Mouse (Mus musculus) gonadal fat pad, adult 2 months (tissue): ENCODE results near the gene Atp6v1b1. TPM values are rescaled to one million over a fixed set of nuclear protein-coding genes. Genes with fewer than 3 reads are reported as not detected.

Experiments used
- DNase-seq: peaks from one replicate; pipeline ENCODE4 v3.0.0-alpha.2; 2012; ENCODE audit warnings: low read depth
- polyA plus RNA-seq: library from polyadenylated mRNA; depleted of rRNA; stranded (reverse); fragments of >200 nt; gene quantifications from 2 replicates; pipeline ENCODE4 v1.2.3, GENCODE M21; 2012; rRNA removed

Gene Atp6v1b1
- 8.9 and 10.4 TPM in 2 replicates for polyA plus RNA-seq

GRCm38 (mm10) chr6:83742761-83743160, at the start of gene Atp6v1b1:
Gene Atp6v1b1 (plus strand): TSS chr6:83742990.
- no peak for DNase-seq

DNA sequence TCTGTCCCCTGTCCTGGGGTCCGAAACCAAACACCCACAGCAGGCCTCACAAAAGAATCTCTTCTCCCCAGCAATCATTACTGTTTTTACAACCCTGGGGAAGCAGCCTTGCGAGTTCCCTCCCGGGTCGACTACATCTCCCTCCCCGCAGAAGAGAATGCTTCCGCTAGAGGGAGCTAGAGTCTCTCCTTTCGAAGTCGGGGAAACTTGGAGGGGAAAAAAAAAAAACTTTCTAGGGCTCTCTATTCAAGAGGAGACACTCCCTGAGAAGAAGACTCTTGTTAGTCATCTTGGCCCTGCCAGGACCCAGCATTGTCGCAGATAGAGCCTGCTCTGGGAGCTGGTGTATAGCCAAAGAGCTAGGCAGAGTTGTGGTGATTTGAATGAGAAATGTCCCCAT, 49.0 kb upstream of the Atp6v1b1 start:
- no peak for DNase-seq

GRCm38 (mm10) chr6:83695731-83696130, 47.1 kb upstream of the Atp6v1b1 start:
- no peak for DNase-seq

- no peak for DNase-seq
These were observed 46.1 kb upstream of the Atp6v1b1 start for GRCm38 (mm10) chr6:83696684-83697083.

DNA sequence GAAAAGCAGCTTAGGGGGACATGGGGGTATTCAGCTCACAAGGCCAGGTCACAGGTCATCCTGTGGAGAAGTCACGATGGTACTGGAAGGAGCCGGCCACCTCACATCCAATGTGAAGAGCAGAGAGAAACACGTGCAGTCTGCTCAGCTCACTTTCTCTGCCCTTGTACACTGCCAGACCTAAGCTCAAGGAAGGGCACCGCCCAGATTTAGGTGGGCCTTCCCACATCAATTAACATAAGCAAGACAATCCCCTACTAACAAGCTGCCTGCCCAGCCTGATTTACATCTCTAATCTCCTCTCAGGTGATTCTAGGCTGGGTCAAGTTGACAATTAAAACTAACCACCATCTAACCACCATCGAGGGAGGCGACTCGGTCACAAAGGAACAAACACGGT, 44.9 kb upstream of the Atp6v1b1 start:
- DNase-seq: no peak

GRCm38 (mm10) chr6:83699971-83700370, 42.8 kb upstream of the Atp6v1b1 start:
- DNase-seq: no peak

- DNase-seq: no peak
These were observed 41.8 kb upstream of the Atp6v1b1 start for GRCm38 (mm10) chr6:83701001-83701400.

- no peak for DNase-seq
These were observed 40.4 kb upstream of the Atp6v1b1 start for GRCm38 (mm10) chr6:83702146-83702999.

DNA sequence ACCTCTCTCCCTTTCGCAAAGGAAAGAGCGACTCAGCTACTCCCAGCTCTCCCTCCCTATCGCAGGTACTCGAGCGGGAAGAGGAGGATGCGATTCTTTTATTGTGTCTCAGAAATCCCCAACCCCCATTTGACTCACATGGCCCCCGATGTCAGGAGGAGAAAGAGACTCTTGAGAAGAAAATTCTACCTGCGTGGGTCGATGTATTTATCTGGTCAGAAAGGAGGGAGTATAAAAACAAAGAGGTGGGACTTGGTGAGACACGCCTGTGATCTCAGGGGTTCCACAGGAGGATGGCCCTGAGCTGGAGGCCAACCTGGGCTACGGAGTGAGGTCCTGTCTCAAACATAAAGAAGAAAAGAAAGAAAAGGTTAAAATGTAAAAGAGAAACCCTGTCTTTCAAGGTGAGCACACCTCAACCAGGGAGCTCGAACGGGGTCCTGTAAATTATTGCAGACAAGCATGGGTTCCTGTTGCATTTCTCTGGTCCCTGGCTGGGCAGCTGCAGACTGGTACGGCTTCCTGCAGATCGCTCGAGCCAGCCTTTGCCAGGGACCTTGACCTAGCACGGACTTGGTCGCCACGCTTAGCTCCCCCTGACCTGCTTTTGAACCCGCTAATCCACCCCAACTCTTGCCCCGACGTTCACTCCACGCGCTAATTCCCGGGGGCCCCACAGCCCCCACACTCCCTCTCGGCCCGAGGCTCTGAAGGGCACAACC, 39.6 kb upstream of the Atp6v1b1 start:
- DNase-seq: no peak

GRCm38 (mm10) chr6:83703722-83704078, 39.1 kb upstream of the Atp6v1b1 start:
- DNase-seq: no peak

GRCm38 (mm10) chr6:83704294-83704693, 38.5 kb upstream of the Atp6v1b1 start:
- DNase-seq: no peak

GRCm38 (mm10) chr6:83704701-83705100, 38.1 kb upstream of the Atp6v1b1 start:
- no peak for DNase-seq

- DNase-seq: no peak
These were observed 34.9 kb upstream of the Atp6v1b1 start for GRCm38 (mm10) chr6:83707738-83708510.

GRCm38 (mm10) chr6:83710361-83711066, 32.3 kb upstream of the Atp6v1b1 start:
- no peak for DNase-seq

GRCm38 (mm10) chr6:83711067-83711675, 31.6 kb upstream of the Atp6v1b1 start, which contains the start of gene Vax2:
Gene Vax2 (plus strand): TSS chr6:83711264.
- DNase-seq: no peak

DNA sequence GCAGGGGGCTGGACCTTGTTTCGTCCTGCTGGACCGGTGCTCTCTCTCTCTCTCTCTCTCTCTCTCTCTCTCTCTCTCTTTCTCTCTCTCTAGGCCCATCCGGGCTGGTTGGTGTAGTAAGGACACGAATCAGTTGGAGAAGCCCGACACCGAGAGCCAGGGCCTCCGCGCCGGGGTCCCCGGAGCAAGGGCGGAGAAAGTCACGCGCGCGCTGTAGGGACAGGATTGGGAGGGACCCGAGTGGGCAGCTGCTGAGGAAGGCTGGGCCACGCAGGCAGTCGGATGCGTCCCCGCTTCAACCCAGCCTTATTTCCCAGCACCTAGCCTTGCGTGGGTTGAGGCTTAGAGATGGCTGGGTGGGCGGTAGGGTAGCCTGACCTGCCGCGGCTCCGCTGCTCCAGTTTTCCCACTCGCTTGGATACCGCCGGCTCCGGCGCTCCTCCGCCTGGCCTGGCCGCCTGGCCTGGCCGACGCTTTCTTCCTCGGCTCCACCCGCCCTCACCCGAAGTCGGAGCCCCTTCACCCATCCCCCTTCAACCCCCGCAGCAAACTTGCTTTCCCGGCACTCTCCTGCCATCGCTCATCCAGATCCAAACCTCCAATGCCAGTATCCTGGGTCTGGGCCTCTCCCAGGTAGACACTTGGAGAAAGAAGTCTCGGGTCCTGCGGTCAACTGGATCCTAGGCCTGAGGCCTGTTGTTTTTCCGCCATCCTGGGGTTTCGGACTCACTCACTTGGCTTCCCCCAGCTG, 30.9 kb upstream of the Atp6v1b1 start:
- no peak for DNase-seq

DNA sequence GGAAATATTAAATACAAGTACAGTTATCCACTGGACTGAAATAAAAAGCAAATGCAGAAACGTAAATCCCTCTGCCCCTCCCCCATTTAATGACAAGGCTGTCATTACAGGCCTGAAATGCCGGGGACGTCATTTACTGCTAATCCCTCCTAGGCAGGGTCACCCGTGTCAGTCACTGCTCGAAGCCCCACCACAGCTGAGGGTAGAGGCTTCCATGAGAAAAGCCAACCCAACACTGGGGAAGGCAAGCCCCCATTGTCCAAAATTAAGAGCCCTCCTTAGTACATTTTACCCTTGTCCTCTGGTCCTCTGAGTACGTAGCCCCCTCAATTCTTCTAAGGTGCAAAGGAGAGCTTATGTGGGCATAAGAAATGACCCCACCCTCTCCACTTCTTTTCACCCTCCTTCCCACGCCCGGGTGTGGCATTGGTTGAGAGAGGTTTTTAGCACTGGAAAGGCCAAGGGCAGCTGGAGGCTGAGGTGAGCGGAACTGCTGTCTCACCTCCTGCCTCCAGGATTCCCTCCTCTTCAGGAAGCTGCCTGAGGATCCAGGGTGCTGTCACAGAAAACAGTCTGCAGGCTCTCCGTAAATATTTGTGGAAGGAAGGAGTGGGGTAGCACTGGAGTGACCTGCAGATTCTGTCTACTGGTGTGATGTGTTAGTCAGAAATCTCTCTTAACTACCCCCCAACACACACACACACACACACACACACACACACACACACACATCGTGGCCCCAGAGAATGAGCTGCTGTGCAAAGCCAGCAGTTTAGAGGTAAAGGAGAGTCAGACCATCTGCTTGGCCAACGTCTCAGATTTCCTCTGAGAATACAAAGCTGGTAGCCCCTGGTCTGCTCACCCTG, 29.3 kb upstream of the Atp6v1b1 start:
- no peak for DNase-seq

DNA sequence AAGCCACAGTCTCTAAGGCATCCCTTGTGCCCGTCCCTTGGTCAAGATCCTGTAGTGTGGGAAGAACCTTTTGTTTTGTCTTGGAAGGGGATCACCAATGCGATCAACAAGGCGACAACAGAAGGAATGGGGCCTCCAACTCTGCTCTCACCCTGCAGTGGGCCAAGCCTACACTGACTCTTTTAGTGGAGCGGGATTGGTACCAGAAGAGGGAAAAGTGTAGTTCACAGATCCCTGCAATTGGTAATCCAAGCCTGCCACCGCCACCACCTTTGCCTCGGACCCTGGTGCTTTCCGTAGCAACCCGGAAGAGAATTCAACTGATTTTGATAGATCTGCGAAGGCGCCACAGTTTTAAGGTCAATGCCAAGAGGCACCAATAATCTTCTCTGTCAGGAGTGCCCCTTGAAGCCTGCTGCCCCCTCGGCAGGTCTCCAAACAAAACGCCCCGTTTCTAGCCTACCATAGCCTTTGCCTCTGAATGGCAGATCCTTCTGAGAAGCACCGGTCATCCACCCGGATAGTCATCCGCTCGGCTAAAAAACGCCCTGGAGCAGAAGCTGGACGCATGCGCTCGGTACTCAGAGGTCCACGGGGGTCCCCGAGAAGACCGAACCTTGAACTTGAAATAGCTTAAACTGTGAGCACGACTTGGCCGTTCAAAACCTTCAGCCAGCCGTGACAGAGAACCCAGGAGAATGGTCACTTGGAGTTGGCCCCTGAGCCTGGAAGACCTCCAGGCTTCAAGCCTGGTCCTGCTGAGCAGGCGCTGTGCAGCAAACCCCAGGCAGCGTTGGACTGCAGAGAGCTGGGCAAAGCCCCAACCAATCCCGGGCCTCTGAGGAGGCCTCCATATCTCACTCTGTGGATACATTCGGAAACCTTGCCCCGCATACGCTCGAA, 28.3 kb upstream of the Atp6v1b1 start:
- no peak for DNase-seq
